Mouse (Mus musculus): ENCODE results near the gene B230217C12Rik. TPM values are rescaled to one million over a fixed set of nuclear protein-coding genes. Genes with fewer than 3 reads are reported as not detected.

The B230217C12Rik gene
- polyA plus RNA-seq, 1 experiment, result 1.8 TPM

GRCm38 (mm10) chr11:97818571-97818970, 22.0 kb upstream of the B230217C12Rik start:
- Histone ChIP-seq H3K27me3 (ENCODE audit: control insufficient read depth, insufficient read depth, low read length) (no peaks in the 10 kb centered on the region), H3K4me1 (ENCODE audit: control insufficient read depth, insufficient read depth, insufficient read length) (peaks cover 10% of the 10 kb centered on the region; the same call in 1 of the 2 replicates), H3K36me3 (ENCODE audit: control insufficient read depth, insufficient read depth, low read length) (peaks cover 33% of the 10 kb centered on the region), H3K4me3 (ENCODE audit: extremely low read depth, insufficient read depth, insufficient read length) (no peak overlapping the region), H3K27ac (ENCODE audit: insufficient read depth, low read length) (peak overlapping the region; percentile 24; the same call in 1 of the 2 replicates)
- 52% methylated on average over 4 of the region's 4 CpGs for WGBS
- no peak for DNase-seq (ENCODE audit: low read depth in 1 of 2, low spot score in 2 of 2)
- TF ChIP-seq POLR2A (IDR thresholded peaks at IDR 0.05; ENCODE audit: low read depth, low read length) (no peak), CTCF (IDR thresholded peaks at IDR 0.05; ENCODE audit: extremely low read depth, insufficient read depth, insufficient read length, insufficient replicate concordance) (no peak)

- 70% methylated on average over 4 of the region's 4 CpGs for WGBS
- Histone ChIP-seq H3K4me3 (ENCODE audit: extremely low read depth, insufficient read depth, insufficient read length) (no peak overlapping the region), H3K36me3 (ENCODE audit: control insufficient read depth, insufficient read depth, low read length) (peaks cover 31% of the 10 kb centered on the region), H3K27ac (ENCODE audit: insufficient read depth, low read length) (no peak overlapping the region), H3K27me3 (ENCODE audit: control insufficient read depth, insufficient read depth, low read length) (no peaks in the 10 kb centered on the region), H3K4me1 (ENCODE audit: control insufficient read depth, insufficient read depth, insufficient read length) (peaks cover 10% of the 10 kb centered on the region; the same call in 1 of the 2 replicates)
- no peak for TF ChIP-seq POLR2A (IDR thresholded peaks at IDR 0.05; ENCODE audit: low read depth, low read length)
- TF ChIP-seq CTCF (IDR thresholded peaks at IDR 0.05; ENCODE audit: extremely low read depth, insufficient read depth, insufficient read length, insufficient replicate concordance), result no peak
- no peak for DNase-seq (ENCODE audit: low read depth in 1 of 2, low spot score in 2 of 2)
Measured at GRCm38 (mm10) chr11:97819102-97819501, 21.5 kb upstream of the B230217C12Rik start.

- Histone ChIP-seq H3K4me1 (ENCODE audit: control insufficient read depth, insufficient read depth, insufficient read length) (peaks cover 18% of the 10 kb centered on the region), H3K36me3 (ENCODE audit: control insufficient read depth, insufficient read depth, low read length) (peaks cover 31% of the 10 kb centered on the region), H3K27ac (ENCODE audit: insufficient read depth, low read length) (peak overlapping the region; percentile 40; the same call in 1 of the 2 replicates), H3K27me3 (ENCODE audit: control insufficient read depth, insufficient read depth, low read length) (no peaks in the 10 kb centered on the region), H3K4me3 (ENCODE audit: extremely low read depth, insufficient read depth, insufficient read length) (no peak overlapping the region)
- WGBS, result 66% methylated on average over 5 of the region's 5 CpGs
- DNase-seq (ENCODE audit: low read depth in 1 of 2, low spot score in 2 of 2), result no peak
- no peak for TF ChIP-seq CTCF (IDR thresholded peaks at IDR 0.05; ENCODE audit: extremely low read depth, insufficient read depth, insufficient read length, insufficient replicate concordance)
- no peak for TF ChIP-seq POLR2A (IDR thresholded peaks at IDR 0.05; ENCODE audit: low read depth, low read length)
Measured at GRCm38 (mm10) chr11:97819923-97820322, 20.7 kb upstream of the B230217C12Rik start.

- TF ChIP-seq CTCF (IDR thresholded peaks at IDR 0.05; ENCODE audit: extremely low read depth, insufficient read depth, insufficient read length, insufficient replicate concordance) (no peak), POLR2A (IDR thresholded peaks at IDR 0.05; ENCODE audit: low read depth, low read length) (no peak)
- H3K4me1 ChIP-seq (ENCODE audit: control insufficient read depth, insufficient read depth, insufficient read length), result peaks cover 26% of the 10 kb centered on the region
- H3K27ac ChIP-seq (ENCODE audit: insufficient read depth, low read length), result 0 out of 2 replicates have a peak overlapping the region, but pooled peaks have one; percentile 21
- no peak for DNase-seq (ENCODE audit: low read depth in 1 of 2, low spot score in 2 of 2)
- 67% methylated on average over 4 of the region's 4 CpGs for whole genome bisulfite sequencing
- no peaks in the 10 kb centered on the region for H3K27me3 ChIP-seq (ENCODE audit: control insufficient read depth, insufficient read depth, low read length)
- H3K36me3 ChIP-seq (ENCODE audit: control insufficient read depth, insufficient read depth, low read length), result peaks cover 24% of the 10 kb centered on the region
- H3K4me3 ChIP-seq (ENCODE audit: extremely low read depth, insufficient read depth, insufficient read length), result no peak overlapping the region
Measured at GRCm38 (mm10) chr11:97820840-97821239, 19.7 kb upstream of the B230217C12Rik start.

GRCm38 (mm10) chr11:97821401-97822064, 19.0 kb upstream of the B230217C12Rik start:
- H3K27ac ChIP-seq (ENCODE audit: insufficient read depth, low read length), result no peak overlapping the region
- DNase-seq (ENCODE audit: low read depth in 1 of 2, low spot score in 2 of 2), result no peak
- peaks cover 18% of the 10 kb centered on the region for H3K36me3 ChIP-seq (ENCODE audit: control insufficient read depth, insufficient read depth, low read length)
- H3K4me3 ChIP-seq (ENCODE audit: extremely low read depth, insufficient read depth, insufficient read length), result no peak overlapping the region
- no peaks in the 10 kb centered on the region for H3K27me3 ChIP-seq (ENCODE audit: control insufficient read depth, insufficient read depth, low read length)
- TF ChIP-seq CTCF (IDR thresholded peaks at IDR 0.05; ENCODE audit: extremely low read depth, insufficient read depth, insufficient read length, insufficient replicate concordance) (no peak), POLR2A (IDR thresholded peaks at IDR 0.05; ENCODE audit: low read depth, low read length) (no peak)
- H3K4me1 ChIP-seq (ENCODE audit: control insufficient read depth, insufficient read depth, insufficient read length), result peaks cover 32% of the 10 kb centered on the region
- WGBS, result 80% methylated on average over 8 of the region's 8 CpGs

- Histone ChIP-seq H3K4me1 (ENCODE audit: control insufficient read depth, insufficient read depth, insufficient read length) (peaks cover 32% of the 10 kb centered on the region), H3K27ac (ENCODE audit: insufficient read depth, low read length) (peak overlapping the region; percentile 59; the same call in 1 of the 2 replicates), H3K36me3 (ENCODE audit: control insufficient read depth, insufficient read depth, low read length) (peaks cover 11% of the 10 kb centered on the region), H3K4me3 (ENCODE audit: extremely low read depth, insufficient read depth, insufficient read length) (no peak overlapping the region), H3K27me3 (ENCODE audit: control insufficient read depth, insufficient read depth, low read length) (no peaks in the 10 kb centered on the region)
- DNase-seq (ENCODE audit: low read depth in 1 of 2, low spot score in 2 of 2), result no peak
- TF ChIP-seq POLR2A (IDR thresholded peaks at IDR 0.05; ENCODE audit: low read depth, low read length) (no peak), CTCF (IDR thresholded peaks at IDR 0.05; ENCODE audit: extremely low read depth, insufficient read depth, insufficient read length, insufficient replicate concordance) (no peak)
- 92% methylated on average over 20 of the region's 20 CpGs for WGBS
Measured at GRCm38 (mm10) chr11:97822840-97823603, 17.6 kb upstream of the B230217C12Rik start.
